ENCODE assay signal across 31 mouse cellular contexts in the genomic region with DNA sequence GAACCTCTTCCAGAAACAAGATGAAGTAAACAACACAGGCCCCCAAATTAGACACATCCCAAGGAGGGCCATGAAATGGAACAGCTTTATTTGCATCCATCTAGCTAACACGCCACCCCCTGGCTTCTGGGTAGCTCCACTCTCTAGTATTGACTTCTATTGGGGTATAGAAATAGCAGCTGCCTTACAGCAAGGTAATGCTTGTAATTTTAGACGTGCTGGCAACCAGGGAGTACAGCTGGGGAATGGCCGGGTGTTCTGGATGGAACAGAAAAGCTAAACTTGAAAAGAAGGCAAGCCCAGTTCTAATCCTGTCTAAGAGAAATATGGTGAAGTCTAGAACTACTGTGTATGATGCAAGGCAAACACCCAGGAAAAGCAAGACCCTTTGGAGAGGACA.
A peak's percentile ranks its signal among the peaks of the same experiment; 100 is the strongest.
DNase-seq lines count a peak whose midpoint lies in the region; ATAC-seq and TF ChIP-seq lines count a peak whose summit lies in the region.
"Had no signal": no experiment of that assay in that cellular context is flagged by ENCODE, and none has a peak within 500 bp of the region (broad histone marks: within the 10 kb centered on the region; RNA-seq: fewer than 3 reads in every experiment).

No protein-coding gene starts in this region.

- TF ChIP-seq POLR2A in cerebellum, adult 2 months (IDR thresholded peaks at IDR 0.05; ENCODE audit: borderline replicate concordance, insufficient read depth, low read length) = no peak
- TF ChIP-seq POLR2A in heart, adult 2 months (IDR thresholded peaks at IDR 0.05; ENCODE audit: insufficient read depth, low read depth, low read length) = no peak

- peak overlapping the region; percentile 58 for H3K27ac ChIP-seq in cerebellum, adult 2 months (ENCODE audit: insufficient read depth, low read length)
- H3K27ac ChIP-seq in heart, adult 2 months = peak overlapping the region; percentile 26
- H3K27ac ChIP-seq in heart, postnatal 0 days (ENCODE audit: low read depth) = peak overlapping the region; percentile 30; the same call in 1 of the 2 replicates
- H3K27ac ChIP-seq in neural tube, embryonic 11.5 days (ENCODE audit: low read depth, low read length) = no peak overlapping the region
- no peak overlapping the region for H3K27ac ChIP-seq in neural tube, embryonic 15.5 days (replicated peaks)
- H3K27ac ChIP-seq: embryonic facial prominence, embryonic 12.5 days; forebrain, embryonic 15.5 days; heart, embryonic 10.5 days; hindbrain, embryonic 10.5 days; hindbrain, embryonic 15.5 days; limb, embryonic 13.5 days; lung, embryonic 15.5 days; midbrain, embryonic 10.5 days; midbrain, embryonic 15.5 days; neural tube, embryonic 12.5 days had no signal

- WGBS in cerebellum, adult 2 months = 77% methylated on average over 3 of the region's 3 CpGs
- WGBS in heart, adult 2 months = 51% methylated on average over 3 of the region's 3 CpGs
- WGBS in heart, postnatal 0 days = 46% methylated on average over 3 of the region's 3 CpGs
- WGBS in neural tube, embryonic 11.5 days = 65% methylated on average over 3 of the region's 3 CpGs
- WGBS in neural tube, embryonic 15.5 days = 66% methylated on average over 3 of the region's 3 CpGs

- no peak for TF ChIP-seq EP300 in heart, adult 2 months (IDR thresholded peaks at IDR 0.05; ENCODE audit: insufficient read depth, low read depth, low read length)
- TF ChIP-seq EP300 in heart, postnatal 0 days (IDR thresholded peaks at IDR 0.05; ENCODE audit: low read depth) = no peak

- no peak overlapping the region for H3K9ac ChIP-seq in heart, adult 2 months (ENCODE audit: low read depth, low read length)
- H3K9ac ChIP-seq in heart, postnatal 0 days (replicated peaks; ENCODE audit: low read depth, low read length) = no peak overlapping the region
- H3K9ac ChIP-seq in neural tube, embryonic 11.5 days (ENCODE audit: low read length) = no peak overlapping the region
- H3K9ac ChIP-seq in neural tube, embryonic 15.5 days (replicated peaks) = no peak overlapping the region
- H3K9ac ChIP-seq: embryonic facial prominence, embryonic 12.5 days; forebrain, embryonic 15.5 days; hindbrain, embryonic 15.5 days; limb, embryonic 13.5 days; lung, embryonic 15.5 days; midbrain, embryonic 15.5 days; neural tube, embryonic 12.5 days had no signal

- intact Hi-C loops in heart, adult 2 months (cut with DNase I) = no loop called here
- intact Hi-C loops in heart, postnatal 25 days (cut with DNase I) = no loop called here

- H3K36me3 ChIP-seq in heart, adult 2 months (ENCODE audit: control insufficient read depth, insufficient read depth, low read length) = no peaks in the 10 kb centered on the region
- peaks cover 4% of the 10 kb centered on the region; the same call in 1 of the 2 replicates for H3K36me3 ChIP-seq in heart, postnatal 0 days (replicated peaks; ENCODE audit: control insufficient read depth, insufficient read depth, low read length)
- H3K36me3 ChIP-seq in neural tube, embryonic 11.5 days (ENCODE audit: control insufficient read depth, insufficient read depth, low read length) = no peaks in the 10 kb centered on the region
- H3K36me3 ChIP-seq in neural tube, embryonic 15.5 days = no peaks in the 10 kb centered on the region
- H3K36me3 ChIP-seq: embryonic facial prominence, embryonic 12.5 days; forebrain, embryonic 15.5 days; hindbrain, embryonic 10.5 days; hindbrain, embryonic 15.5 days; limb, embryonic 13.5 days; lung, embryonic 15.5 days; midbrain, embryonic 10.5 days; midbrain, embryonic 15.5 days; neural tube, embryonic 12.5 days had no signal

- H3K4me3 ChIP-seq in cerebellum, adult 2 months (replicated peaks; ENCODE audit: insufficient read depth, low read depth, low read length) = no peak overlapping the region
- H3K4me3 ChIP-seq in heart, adult 2 months = no peak overlapping the region
- no peak overlapping the region for H3K4me3 ChIP-seq in heart, postnatal 0 days (ENCODE audit: low read depth, low read length)
- no peak overlapping the region for H3K4me3 ChIP-seq in neural tube, embryonic 11.5 days (ENCODE audit: low read depth, low read length)
- H3K4me3 ChIP-seq in neural tube, embryonic 15.5 days (replicated peaks) = no peak overlapping the region
- H3K4me3 ChIP-seq: embryonic facial prominence, embryonic 12.5 days; forebrain, embryonic 15.5 days; heart, embryonic 10.5 days; hindbrain, embryonic 10.5 days; hindbrain, embryonic 15.5 days; limb, embryonic 13.5 days; lung, embryonic 15.5 days; midbrain, embryonic 10.5 days; midbrain, embryonic 15.5 days; neural tube, embryonic 12.5 days had no signal

- no peak for DNase-seq in cerebellum, adult 2 months
- no peak for DNase-seq in cerebellum, adult 9-11 months
- DNase-seq in heart, adult 2 months = no peak
- DNase-seq in heart, postnatal 25 days (ENCODE audit: low spot score) = no peak
- no peak for DNase-seq in heart, postnatal 0 days (ENCODE audit: low spot score)
- no peak for DNase-seq in heart, adult 9 months (ENCODE audit: low spot score in 2 of 2)
- DNase-seq in neural tube, embryonic 11.5 days (ENCODE audit: low spot score) = peak; percentile 3
- DNase-seq: adrenal gland, adult 2 months; adrenal gland, postnatal 36 days; embryo, embryonic 11 days; gastrocnemius, postnatal 36 days; kidney, adult 11 months; kidney, postnatal 14 days; layer of hippocampus, postnatal 36 days; right cerebral cortex, postnatal 4 days; thymus, adult 18-20 months; thymus, postnatal 36 days had no signal

- H3K9me3 ChIP-seq in heart, postnatal 0 days (replicated peaks; ENCODE audit: control insufficient read depth, low read length) = no peaks in the 10 kb centered on the region
- H3K9me3 ChIP-seq in neural tube, embryonic 11.5 days (ENCODE audit: control insufficient read depth, low read length) = no peaks in the 10 kb centered on the region
- no peaks in the 10 kb centered on the region for H3K9me3 ChIP-seq in neural tube, embryonic 15.5 days (replicated peaks)
- H3K9me3 ChIP-seq: embryonic facial prominence, embryonic 12.5 days; forebrain, embryonic 15.5 days; heart, embryonic 10.5 days; hindbrain, embryonic 10.5 days; hindbrain, embryonic 15.5 days; limb, embryonic 13.5 days; lung, embryonic 15.5 days; midbrain, embryonic 10.5 days; midbrain, embryonic 15.5 days; neural tube, embryonic 12.5 days had no signal

- H3K79me2 ChIP-seq in heart, adult 2 months (replicated peaks; ENCODE audit: control insufficient read depth, insufficient read depth, low read length) = no peaks in the 10 kb centered on the region

- no peaks in the 10 kb centered on the region for H3K27me3 ChIP-seq in cerebellum, adult 2 months (ENCODE audit: control insufficient read depth, insufficient read depth, low read length)
- H3K27me3 ChIP-seq in heart, adult 2 months (ENCODE audit: control insufficient read depth, insufficient read depth, low read length) = no peaks in the 10 kb centered on the region
- H3K27me3 ChIP-seq in heart, postnatal 0 days (ENCODE audit: control insufficient read depth, insufficient read depth, low read length) = no peaks in the 10 kb centered on the region
- H3K27me3 ChIP-seq in neural tube, embryonic 11.5 days (ENCODE audit: control insufficient read depth, insufficient read depth, low read length) = no peaks in the 10 kb centered on the region
- no peaks in the 10 kb centered on the region for H3K27me3 ChIP-seq in neural tube, embryonic 15.5 days (replicated peaks)
- H3K27me3 ChIP-seq: embryonic facial prominence, embryonic 12.5 days; forebrain, embryonic 15.5 days; hindbrain, embryonic 15.5 days; limb, embryonic 13.5 days; lung, embryonic 15.5 days; midbrain, embryonic 15.5 days; neural tube, embryonic 12.5 days had no signal

- TF ChIP-seq CTCF in cerebellum, adult 2 months (IDR thresholded peaks at IDR 0.05; ENCODE audit: borderline replicate concordance, insufficient read depth, low read depth, low read length) = no peak
- no peak for TF ChIP-seq CTCF in heart, adult 2 months (IDR thresholded peaks at IDR 0.05)
- no peak for TF ChIP-seq CTCF in heart, postnatal 0 days (IDR thresholded peaks at IDR 0.05; ENCODE audit: low read depth)

- H3K4me1 ChIP-seq in cerebellum, adult 2 months (ENCODE audit: control insufficient read depth, insufficient read depth, low read length) = peaks cover 56% of the 10 kb centered on the region
- H3K4me1 ChIP-seq in heart, adult 2 months (ENCODE audit: control insufficient read depth, insufficient read depth, low read length) = peaks cover 26% of the 10 kb centered on the region
- H3K4me1 ChIP-seq in heart, postnatal 0 days (ENCODE audit: control insufficient read depth, insufficient read depth) = peaks cover 38% of the 10 kb centered on the region
- no peaks in the 10 kb centered on the region for H3K4me1 ChIP-seq in neural tube, embryonic 11.5 days (ENCODE audit: control insufficient read depth, insufficient read depth, low read length)
- peaks cover 11% of the 10 kb centered on the region for H3K4me1 ChIP-seq in neural tube, embryonic 15.5 days
- H3K4me1 ChIP-seq: neural tube, embryonic 12.5 days had no signal

- H3K4me2 ChIP-seq in heart, postnatal 0 days (ENCODE audit: low read depth, low read length) = no peak overlapping the region
- no peak overlapping the region for H3K4me2 ChIP-seq in neural tube, embryonic 11.5 days (ENCODE audit: low read depth)
- no peak overlapping the region for H3K4me2 ChIP-seq in neural tube, embryonic 15.5 days
- H3K4me2 ChIP-seq: embryonic facial prominence, embryonic 12.5 days; forebrain, embryonic 15.5 days; hindbrain, embryonic 15.5 days; limb, embryonic 13.5 days; liver, embryonic 11.5 days; lung, embryonic 15.5 days; midbrain, embryonic 15.5 days; neural tube, embryonic 12.5 days had no signal

- 0 out of 2 replicates have a peak, but pooled peaks have one; percentile 17 for ATAC-seq in heart, postnatal 0 days (ENCODE audit: insufficient read depth, low read depth)
- ATAC-seq in neural tube, embryonic 11.5 days (ENCODE audit: insufficient read depth, low FRiP score, low TSS enrichment) = no peak
- no peak for ATAC-seq in neural tube, embryonic 15.5 days (ENCODE audit: low FRiP score)
- ATAC-seq: activated CD4-positive, CD25-positive, alpha-beta regulatory T cell, adult 4 months; forebrain, embryonic 15.5 days; inflammation-experienced regulatory T-cells, adult 6 months; midbrain, embryonic 15.5 days had no signal

Comparison
In these comparisons a context has a peak if more than half of its experiments do, and no peak if none do; other contexts are left out.
1. H3K27ac ChIP-seq: peak in cerebellum, adult 2 months (single experiment), heart, adult 2 months (single experiment) and heart, postnatal 0 days (single experiment); none in neural tube, embryonic 11.5 days (single experiment) and neural tube, embryonic 15.5 days (single experiment).